Mouse (Mus musculus): ENCODE results near the gene Neurl3. TPM values are rescaled to one million over a fixed set of nuclear protein-coding genes. Genes with fewer than 3 reads are reported as not detected.

The Neurl3 gene
- 0.83 and 2.0 TPM in 2 replicates for polyA plus RNA-seq (2015; fragmentation: Nextera tagmentation; extraction: Ambion mirVana)

DNA sequence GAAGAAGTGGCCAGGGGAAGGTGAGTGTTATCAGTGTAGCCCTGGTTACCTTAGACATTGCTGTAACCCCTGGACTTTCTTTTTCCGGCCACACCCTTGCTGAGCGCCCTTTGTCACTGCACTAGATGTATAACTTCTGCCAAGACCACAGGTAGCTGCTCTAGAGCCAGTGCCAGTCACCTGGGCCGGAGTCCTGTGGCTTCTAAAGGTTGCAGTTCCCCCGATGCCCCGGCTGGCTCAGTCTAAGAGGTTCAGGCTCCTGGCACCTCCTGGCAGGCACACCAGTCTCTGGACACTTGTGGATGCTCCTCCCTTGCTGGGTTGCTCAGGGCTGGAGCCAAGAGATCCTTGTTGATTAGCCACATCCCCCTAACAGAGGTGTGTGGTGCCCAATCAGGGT is at the start of gene Neurl3:
Neurl3 (minus strand) TSS at position 225 of the 400 bp plus-strand sequence.
- 89% methylated on average over 5 of the region's 5 CpGs for WGBS

DNA sequence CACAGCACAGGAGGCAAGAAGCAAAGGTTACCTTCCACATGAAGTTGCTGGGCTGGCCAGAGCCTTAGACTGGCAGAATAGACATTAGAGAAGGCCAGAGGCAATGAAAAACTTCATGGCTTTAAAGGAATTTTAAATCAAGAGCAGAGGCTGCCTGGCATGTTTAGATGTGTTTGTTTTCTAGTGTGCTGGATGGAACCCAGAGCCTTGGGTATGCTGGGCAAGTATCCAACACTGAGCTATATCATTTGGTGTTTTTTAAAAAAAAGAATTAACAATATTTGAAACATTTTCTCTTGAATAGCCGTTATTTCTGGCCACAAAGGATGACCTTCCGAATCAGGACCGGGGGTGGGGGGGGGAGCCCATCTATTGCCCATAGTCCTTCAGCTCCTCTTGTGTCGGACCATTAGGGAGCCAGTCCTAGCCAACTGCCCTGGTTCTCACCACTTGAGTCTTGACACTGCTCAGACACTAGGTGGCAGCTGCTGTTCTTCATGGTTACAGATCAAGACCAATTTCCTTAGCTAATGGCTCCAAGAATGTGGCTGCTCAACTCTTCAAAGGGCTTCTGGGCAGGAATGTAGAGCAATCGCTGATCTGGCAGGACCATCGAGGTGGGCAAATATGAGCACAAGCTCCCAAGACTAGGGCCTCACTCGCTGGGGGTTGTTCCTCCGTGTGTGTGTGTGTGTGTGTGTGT is 49.4 kb upstream of the Neurl3 start:
- Histone ChIP-seq H3K36me3 (peaks cover 44% of the 10 kb centered on the region), H3K4me3 (no peak overlapping the region), H3K9ac (no peak overlapping the region), H3K27me3 (no peaks in the 10 kb centered on the region), H3K27ac (no peak overlapping the region), H3K9me3 (no peaks in the 10 kb centered on the region), H3K4me2 (replicated peaks) (no peak overlapping the region), H3K4me1 (peaks cover 10% of the 10 kb centered on the region; the same call in 1 of the 2 replicates)
- peak; percentile 49; the same call in 1 of the 2 replicates for ATAC-seq (ENCODE audit: low FRiP score, low read depth)
- WGBS, result 41% methylated on average over 8 of the region's 8 CpGs

More for the DNA sequence above, at the start of gene Neurl3:
- no peak within 1 kb of the TSS for H3K27ac ChIP-seq
- H3K9me3 ChIP-seq, result no peaks in the 10 kb centered on the region
- no peak within 1 kb of the TSS for H3K4me3 ChIP-seq
- no peaks in the 10 kb centered on the region for H3K36me3 ChIP-seq
- 0 out of 2 replicates have a peak, but pooled peaks cover 8% of the 10 kb centered on the region for H3K4me1 ChIP-seq
- peak within 1 kb of the TSS; percentile 19; the same call in 1 of the 2 replicates for H3K9ac ChIP-seq
- H3K27me3 ChIP-seq, result peaks cover 19% of the 10 kb centered on the region
- no peak for ATAC-seq (ENCODE audit: low FRiP score, low read depth)
- H3K4me2 ChIP-seq (replicated peaks), result peak within 1 kb of the TSS; percentile 12; the same call in 1 of the 2 replicates

DNA sequence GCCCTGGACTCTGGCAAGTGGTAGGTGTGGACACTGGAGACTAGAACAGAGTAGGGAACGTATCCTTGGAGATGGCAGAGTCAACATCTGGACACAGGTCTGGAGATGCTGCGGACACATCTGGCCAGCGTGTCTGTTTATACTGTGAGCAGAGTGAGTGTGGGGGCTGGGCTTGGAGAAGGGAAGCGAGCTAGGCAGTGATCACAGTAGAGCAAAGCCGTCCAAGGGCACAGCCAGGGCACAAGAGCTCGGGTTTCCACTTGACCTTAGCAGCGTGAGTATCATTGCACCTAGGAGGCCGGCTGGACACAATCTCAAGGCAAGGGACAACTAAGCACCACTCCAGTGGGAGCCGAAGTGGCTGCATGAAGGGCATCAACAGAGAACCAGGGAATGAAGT is 48.6 kb upstream of the Neurl3 start:
- ATAC-seq (ENCODE audit: low FRiP score, low read depth), result no peak

DNA sequence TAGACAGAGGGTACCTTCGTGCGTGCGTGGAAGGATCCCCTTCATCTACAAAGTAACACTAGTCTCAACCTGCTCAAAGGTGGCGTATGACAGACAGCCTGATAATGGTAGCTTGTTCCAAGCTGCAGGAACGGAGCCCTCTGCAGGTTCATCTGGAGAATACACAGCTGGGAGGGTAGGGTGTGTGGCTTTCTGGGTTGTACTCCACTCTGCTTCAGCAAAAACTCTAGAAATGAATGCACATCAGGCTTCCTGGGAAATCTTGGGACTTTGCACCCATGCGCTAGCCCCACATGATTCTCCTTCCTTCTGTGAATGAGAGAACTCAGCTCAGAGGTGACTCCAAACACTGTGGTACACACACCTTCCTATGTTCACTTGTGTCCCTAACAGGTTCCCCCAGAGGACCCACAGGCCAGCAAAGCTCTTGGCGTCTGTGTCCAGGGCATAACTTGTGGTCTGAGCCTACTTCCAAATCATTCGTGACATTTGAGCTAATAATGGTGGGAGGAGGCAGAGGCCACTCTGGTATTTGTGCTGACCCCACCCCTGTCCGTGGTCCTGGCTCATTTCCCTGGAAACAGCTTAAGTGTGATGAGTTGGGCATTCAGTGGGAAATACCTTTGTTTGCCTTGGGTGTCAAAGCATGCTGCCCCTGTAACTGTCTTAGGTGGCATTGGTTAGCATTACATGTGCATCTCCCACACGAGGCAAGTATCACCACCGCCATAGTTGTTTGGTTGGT is 47.5 kb upstream of the Neurl3 start:
- no peak overlapping the region for H3K4me2 ChIP-seq (replicated peaks)
- no peak overlapping the region for H3K27ac ChIP-seq
- no peak overlapping the region for H3K9ac ChIP-seq
- no peaks in the 10 kb centered on the region for H3K27me3 ChIP-seq
- H3K9me3 ChIP-seq, result no peaks in the 10 kb centered on the region
- ATAC-seq (ENCODE audit: low FRiP score, low read depth), result no peak
- peaks cover 10% of the 10 kb centered on the region; the same call in 1 of the 2 replicates for H3K4me1 ChIP-seq
- H3K36me3 ChIP-seq, result peaks cover 33% of the 10 kb centered on the region
- no peak overlapping the region for H3K4me3 ChIP-seq
- 72% methylated on average over 11 of the region's 11 CpGs for WGBS

More for the DNA sequence above, 48.6 kb upstream of the Neurl3 start:
- no peaks in the 10 kb centered on the region for H3K27me3 ChIP-seq
- no peak overlapping the region for H3K27ac ChIP-seq
- H3K4me1 ChIP-seq, result peaks cover 10% of the 10 kb centered on the region; the same call in 1 of the 2 replicates
- no peak overlapping the region for H3K4me3 ChIP-seq
- H3K9me3 ChIP-seq, result no peaks in the 10 kb centered on the region
- no peak overlapping the region for H3K9ac ChIP-seq
- peaks cover 44% of the 10 kb centered on the region for H3K36me3 ChIP-seq
- no peak overlapping the region for H3K4me2 ChIP-seq (replicated peaks)
- 46% methylated on average over 9 of the region's 9 CpGs for WGBS

DNA sequence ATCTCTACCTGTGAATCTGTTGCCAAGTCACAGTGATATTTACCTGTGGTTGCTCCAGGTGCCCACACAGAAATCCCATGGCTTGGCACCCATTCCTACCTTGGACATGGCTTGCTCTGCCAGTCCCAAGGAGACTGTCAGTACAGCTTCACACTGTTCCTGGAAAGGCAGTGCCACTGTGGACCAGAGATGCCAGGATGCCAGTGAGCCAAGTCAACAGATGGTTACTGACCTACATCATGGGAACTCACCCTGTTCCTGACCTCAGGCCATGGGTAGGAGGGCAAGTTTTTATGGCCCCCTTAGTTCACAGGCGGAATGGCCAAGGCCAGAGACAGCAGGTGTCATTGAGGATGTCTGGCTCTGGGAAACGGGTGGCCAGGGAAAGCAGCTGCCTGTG is 46.7 kb upstream of the Neurl3 start:
- Histone ChIP-seq H3K36me3 (peaks cover 31% of the 10 kb centered on the region), H3K4me3 (no peak overlapping the region), H3K9me3 (no peaks in the 10 kb centered on the region), H3K27ac (no peak overlapping the region), H3K4me1 (peaks cover 10% of the 10 kb centered on the region; the same call in 1 of the 2 replicates), H3K9ac (no peak overlapping the region), H3K27me3 (no peaks in the 10 kb centered on the region), H3K4me2 (replicated peaks) (no peak overlapping the region)
- no peak for ATAC-seq (ENCODE audit: low FRiP score, low read depth)
- WGBS, result 62% methylated on average over 2 of the region's 2 CpGs

DNA sequence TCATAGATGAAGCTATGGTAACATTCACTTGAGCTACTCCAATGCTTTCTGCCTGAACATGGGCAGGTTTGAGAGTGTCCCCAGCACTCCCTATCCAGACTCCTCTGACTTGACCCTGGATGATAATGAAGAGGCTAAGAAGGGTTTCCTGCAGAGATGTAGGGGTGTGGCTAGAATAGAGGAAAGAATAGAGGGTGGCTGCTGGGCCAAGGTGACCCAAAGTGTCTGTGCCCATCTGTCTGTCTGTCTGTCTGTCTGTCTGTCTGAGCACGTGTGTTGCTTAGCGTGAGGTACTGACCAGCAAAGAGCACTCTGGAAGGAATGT is 41.3 kb upstream of the Neurl3 start:
- Histone ChIP-seq H3K4me2 (replicated peaks) (no peak overlapping the region), H3K9me3 (no peaks in the 10 kb centered on the region), H3K4me1 (no peaks in the 10 kb centered on the region), H3K4me3 (no peak overlapping the region), H3K9ac (no peak overlapping the region), H3K27ac (no peak overlapping the region), H3K27me3 (no peaks in the 10 kb centered on the region), H3K36me3 (peaks cover 15% of the 10 kb centered on the region)
- ATAC-seq (ENCODE audit: low FRiP score, low read depth), result no peak
- WGBS, result 81% methylated on average over 2 of the region's 2 CpGs

DNA sequence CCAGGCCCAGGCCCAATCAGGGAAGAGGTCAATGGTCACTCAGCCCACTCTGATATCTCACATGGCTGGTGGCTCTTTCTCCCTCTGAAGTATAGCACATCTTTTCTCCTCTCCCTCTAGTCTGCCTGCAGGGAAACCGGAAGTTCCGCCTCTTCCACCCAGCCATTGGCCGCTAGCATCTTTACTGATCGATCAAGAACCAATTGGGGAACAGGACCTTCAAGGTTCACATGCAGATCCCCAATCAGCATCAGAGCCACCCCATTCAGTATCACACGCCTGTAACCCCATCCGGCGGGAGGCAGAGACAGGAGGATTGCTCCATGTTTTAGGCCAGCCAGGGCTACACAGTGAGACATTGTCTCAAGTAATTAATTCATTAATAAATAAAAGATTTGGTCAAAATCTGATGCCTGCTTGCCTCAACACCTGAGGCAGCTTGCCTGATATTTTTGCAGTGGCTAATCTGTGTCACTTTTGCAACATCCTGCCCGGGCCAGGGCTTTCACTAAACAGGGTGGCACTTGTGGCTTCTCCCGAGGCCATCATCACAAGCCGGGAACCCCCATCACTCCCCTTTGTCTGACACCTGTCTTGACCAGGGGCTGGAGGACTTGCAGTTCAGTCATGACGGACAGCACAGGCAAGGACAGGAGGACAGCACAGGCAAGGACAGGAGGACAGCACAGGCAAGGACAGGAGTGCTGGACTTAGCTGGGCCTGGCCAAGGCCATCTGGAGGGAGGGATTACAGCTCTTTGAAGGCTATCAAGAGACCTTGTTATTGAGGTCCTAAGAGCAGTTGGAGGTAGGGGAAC is 40.7 kb upstream of the Neurl3 start:
- Histone ChIP-seq H3K36me3 (peaks cover 9% of the 10 kb centered on the region), H3K27me3 (peaks cover 3% of the 10 kb centered on the region; the same call in 1 of the 2 replicates), H3K4me3 (no peak overlapping the region), H3K9ac (no peak overlapping the region), H3K4me1 (no peaks in the 10 kb centered on the region), H3K4me2 (replicated peaks) (no peak overlapping the region), H3K9me3 (no peaks in the 10 kb centered on the region), H3K27ac (no peak overlapping the region)
- WGBS, result 93% methylated on average over 11 of the region's 11 CpGs
- no peak for ATAC-seq (ENCODE audit: low FRiP score, low read depth)

DNA sequence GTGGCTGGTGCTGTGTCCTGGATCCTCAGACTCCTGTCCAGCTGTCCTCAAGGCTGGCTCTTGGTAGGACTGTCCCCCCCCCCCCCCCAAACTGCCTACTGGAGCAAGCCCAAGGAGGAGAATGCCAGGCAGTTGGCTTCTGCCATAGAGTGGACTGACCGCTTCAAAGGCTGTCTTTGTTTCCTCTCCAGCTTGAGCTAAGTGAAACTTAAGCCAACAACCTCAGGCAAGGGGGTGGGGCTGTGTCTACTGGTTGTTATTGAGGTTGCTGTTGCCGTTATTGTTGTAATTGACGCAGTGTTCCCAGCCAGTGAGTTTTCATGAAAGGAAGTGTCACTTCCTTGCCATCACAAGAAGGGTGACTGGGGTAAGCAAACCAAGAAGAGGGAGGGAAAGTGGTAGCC is 35.0 kb upstream of the Neurl3 start:
- no peak overlapping the region for H3K27ac ChIP-seq

DNA sequence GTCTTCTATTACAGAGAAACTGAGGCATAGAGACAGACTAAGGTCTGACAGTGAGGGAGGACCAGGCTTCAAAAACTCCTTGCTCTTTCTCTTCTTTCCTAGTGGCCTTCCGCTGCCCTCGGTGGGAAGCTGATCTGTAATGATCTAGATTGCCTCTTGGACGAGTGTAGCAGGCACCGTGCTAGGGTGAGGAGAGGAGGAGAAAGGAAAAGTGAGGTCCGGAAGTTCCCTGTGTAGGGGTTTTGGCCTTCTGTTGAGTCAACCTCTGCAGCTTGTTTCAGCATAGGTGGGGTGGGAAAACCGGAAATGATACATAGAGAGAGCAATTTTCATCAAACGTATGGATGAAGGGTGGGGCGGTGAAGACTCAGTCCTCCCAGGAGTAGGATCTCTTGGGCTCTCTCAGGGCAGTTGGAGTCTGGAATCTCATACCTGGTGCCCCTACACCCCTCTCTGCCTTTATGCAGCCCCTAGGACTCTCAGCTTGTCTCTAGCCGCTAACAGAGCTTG is 34.5 kb upstream of the Neurl3 start:
- Histone ChIP-seq H3K9ac (peak overlapping the region; percentile 25; the same call in 1 of the 2 replicates), H3K27ac (no peak overlapping the region), H3K9me3 (no peaks in the 10 kb centered on the region), H3K4me3 (peak overlapping the region; percentile 61), H3K4me2 (replicated peaks) (peak overlapping the region; percentile 92), H3K4me1 (peaks cover 28% of the 10 kb centered on the region), H3K27me3 (peaks cover 24% of the 10 kb centered on the region), H3K36me3 (no peaks in the 10 kb centered on the region)
- 48% methylated on average over 9 of the region's 9 CpGs for WGBS
- ATAC-seq (ENCODE audit: low FRiP score, low read depth), result no peak

More for the DNA sequence above, 35.0 kb upstream of the Neurl3 start:
- Histone ChIP-seq H3K4me1 (peaks cover 27% of the 10 kb centered on the region), H3K9me3 (no peaks in the 10 kb centered on the region), H3K4me2 (replicated peaks) (peak overlapping the region; percentile 92), H3K36me3 (no peaks in the 10 kb centered on the region), H3K9ac (peak overlapping the region; percentile 25; the same call in 1 of the 2 replicates), H3K4me3 (peak overlapping the region; percentile 61; the same call in 1 of the 2 replicates), H3K27me3 (peaks cover 24% of the 10 kb centered on the region)
- 25% methylated on average over 3 of the region's 3 CpGs for WGBS
- no peak for ATAC-seq (ENCODE audit: low FRiP score, low read depth)

DNA sequence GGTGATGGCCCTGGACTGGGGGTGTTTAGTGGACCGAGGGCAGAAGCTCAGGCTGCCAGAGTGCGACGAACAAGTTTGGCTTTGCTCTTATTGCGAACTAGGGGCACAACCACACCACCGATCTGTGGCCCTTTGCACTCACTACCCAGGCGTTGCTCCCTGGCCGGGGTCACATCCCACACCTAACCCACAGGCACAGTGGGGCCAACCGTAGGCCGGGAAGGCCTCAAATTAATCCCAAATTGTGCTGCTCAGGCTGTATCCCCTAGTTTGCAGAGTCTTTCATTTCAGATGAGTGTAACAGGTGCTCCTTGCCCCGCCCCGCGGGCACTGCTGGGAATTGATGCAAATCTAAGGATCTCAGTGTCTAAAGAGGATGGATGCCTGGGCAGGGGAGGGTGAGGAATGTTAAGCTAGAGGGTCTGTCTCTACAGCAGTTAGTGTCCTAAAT is 34.0 kb upstream of the Neurl3 start:
- H3K9ac ChIP-seq, result peak overlapping the region; percentile 66
- no peaks in the 10 kb centered on the region for H3K36me3 ChIP-seq
- WGBS, result 6% methylated on average over 12 of the region's 12 CpGs
- H3K4me1 ChIP-seq, result peaks cover 32% of the 10 kb centered on the region
- ATAC-seq (ENCODE audit: low FRiP score, low read depth), result no peak
- H3K27ac ChIP-seq, result no peak overlapping the region
- no peaks in the 10 kb centered on the region for H3K9me3 ChIP-seq
- peak overlapping the region; percentile 61 for H3K4me3 ChIP-seq
- peak overlapping the region; percentile 92 for H3K4me2 ChIP-seq (replicated peaks)
- peaks cover 24% of the 10 kb centered on the region for H3K27me3 ChIP-seq

DNA sequence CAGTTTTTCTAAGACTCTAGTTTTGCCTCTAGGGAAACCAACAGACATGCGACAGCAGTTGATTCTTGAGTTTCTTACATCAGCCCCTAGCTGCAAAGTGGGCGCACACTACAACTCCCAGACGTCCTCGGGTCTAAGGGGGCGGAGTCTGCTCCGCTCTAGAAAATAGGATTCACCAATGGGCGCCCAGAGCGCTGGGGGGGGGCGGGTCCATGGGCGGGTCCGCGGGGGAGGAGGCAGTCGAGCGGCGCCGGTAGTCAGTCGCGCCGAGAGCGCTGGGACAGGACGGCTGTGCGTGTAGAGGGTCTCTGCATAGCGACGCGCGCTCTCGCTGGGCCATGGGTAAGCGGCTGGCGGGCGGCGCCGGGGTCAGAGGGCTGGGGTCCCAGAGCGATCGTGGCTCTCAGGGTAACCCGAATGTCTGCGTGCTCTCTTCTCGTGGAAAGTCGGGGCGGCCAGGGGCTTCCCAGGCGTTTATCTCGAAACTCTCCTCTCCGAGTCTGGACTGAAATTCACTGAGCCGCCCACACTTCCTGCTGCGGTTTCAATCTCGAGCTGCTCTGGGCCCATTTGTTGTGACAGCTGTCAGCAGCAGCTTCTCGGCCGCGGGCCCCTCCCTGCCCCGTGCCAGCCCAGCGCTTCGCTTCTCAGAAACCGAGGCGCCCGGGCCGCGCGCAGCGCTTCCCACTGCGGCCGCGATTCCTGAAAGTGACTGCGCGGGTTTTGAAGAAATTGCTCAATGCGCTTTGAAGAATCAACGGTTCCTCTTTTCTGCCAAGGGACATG is 33.2 kb upstream of the Neurl3 start, which contains the start of gene Arid5a:
Arid5a (plus strand) TSS at position 239 of the 786 bp plus-strand sequence.
- Histone ChIP-seq H3K4me1 (peaks cover 37% of the 10 kb centered on the region), H3K27ac (no peak within 1 kb of the TSS), H3K9ac (peak within 1 kb of the TSS; percentile 66), H3K4me2 (replicated peaks) (peak within 1 kb of the TSS; percentile 92), H3K4me3 (peak within 1 kb of the TSS; percentile 61), H3K36me3 (no peaks in the 10 kb centered on the region), H3K9me3 (no peaks in the 10 kb centered on the region), H3K27me3 (peaks cover 30% of the 10 kb centered on the region)
- WGBS, result under 1% methylated on average over 65 of the region's 65 CpGs
- ATAC-seq (ENCODE audit: low FRiP score, low read depth), result peak; percentile 88

All from limb, embryonic 13.5 days (tissue).